Mouse (Mus musculus) 416B (cell line): ENCODE data around the gene Katnal1.
A peak's percentile ranks its signal among the peaks of the same experiment; 100 is the strongest.

Source experiments
- DNase-seq: peaks from one replicate; pipeline ENCODE4 v3.0.0; 2011; ENCODE audit warnings: low read depth

Gene Katnal1

DNA sequence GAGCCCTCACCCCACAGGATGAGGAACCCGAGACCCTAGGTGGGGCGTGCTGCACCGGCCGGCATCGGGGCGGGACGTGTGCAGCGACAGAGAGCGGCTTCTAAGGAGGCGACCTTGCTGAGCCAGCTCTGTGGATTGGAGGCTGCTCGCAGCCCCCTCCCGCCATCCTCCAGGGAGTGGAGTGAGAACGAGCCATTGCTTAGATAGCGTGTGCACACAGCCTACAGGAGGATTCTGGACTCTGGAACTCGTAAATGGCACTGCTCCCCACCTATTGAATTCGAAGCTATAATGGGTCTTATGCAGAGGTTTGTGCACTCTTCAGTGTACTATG, at the start of gene Katnal1:
TSS of gene Katnal1 (minus strand) at position 205 of the 334 bp plus-strand sequence.
- no peak for DNase-seq

DNA sequence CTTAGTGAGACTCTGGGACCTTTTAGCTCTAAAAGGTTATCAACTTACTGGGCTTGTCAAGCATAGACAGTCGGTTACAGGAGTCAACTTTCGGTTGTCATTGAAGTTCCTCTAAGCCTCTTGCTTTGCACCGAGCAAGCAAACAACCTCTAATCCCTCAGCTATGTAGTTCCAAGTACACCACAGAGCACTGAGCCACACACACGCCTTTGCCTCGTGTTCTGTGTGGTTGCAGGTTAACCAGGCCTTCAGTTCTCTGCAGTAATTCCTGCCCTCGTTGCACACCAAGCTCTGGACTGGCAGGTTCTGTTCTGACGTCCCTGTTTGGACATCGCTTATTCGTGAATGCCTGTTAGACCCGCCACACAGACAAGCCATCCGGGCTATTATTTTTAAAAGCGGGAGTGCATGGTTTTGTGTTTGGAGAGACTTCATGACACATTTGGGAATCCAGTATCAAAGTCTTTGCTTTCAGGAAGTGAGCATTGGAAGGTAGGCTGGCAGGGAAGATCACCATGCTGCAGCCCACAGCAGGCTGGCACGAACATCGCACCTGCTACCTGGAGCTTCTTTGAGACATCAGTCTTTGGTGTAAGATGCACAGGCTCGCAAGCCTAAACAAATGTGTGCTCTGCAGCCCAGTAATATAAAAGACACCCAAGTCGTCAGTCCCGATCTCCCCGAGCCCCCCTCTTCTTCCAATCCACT, 49.5 kb upstream of the Katnal1 start:
- no peak for DNase-seq

DNA sequence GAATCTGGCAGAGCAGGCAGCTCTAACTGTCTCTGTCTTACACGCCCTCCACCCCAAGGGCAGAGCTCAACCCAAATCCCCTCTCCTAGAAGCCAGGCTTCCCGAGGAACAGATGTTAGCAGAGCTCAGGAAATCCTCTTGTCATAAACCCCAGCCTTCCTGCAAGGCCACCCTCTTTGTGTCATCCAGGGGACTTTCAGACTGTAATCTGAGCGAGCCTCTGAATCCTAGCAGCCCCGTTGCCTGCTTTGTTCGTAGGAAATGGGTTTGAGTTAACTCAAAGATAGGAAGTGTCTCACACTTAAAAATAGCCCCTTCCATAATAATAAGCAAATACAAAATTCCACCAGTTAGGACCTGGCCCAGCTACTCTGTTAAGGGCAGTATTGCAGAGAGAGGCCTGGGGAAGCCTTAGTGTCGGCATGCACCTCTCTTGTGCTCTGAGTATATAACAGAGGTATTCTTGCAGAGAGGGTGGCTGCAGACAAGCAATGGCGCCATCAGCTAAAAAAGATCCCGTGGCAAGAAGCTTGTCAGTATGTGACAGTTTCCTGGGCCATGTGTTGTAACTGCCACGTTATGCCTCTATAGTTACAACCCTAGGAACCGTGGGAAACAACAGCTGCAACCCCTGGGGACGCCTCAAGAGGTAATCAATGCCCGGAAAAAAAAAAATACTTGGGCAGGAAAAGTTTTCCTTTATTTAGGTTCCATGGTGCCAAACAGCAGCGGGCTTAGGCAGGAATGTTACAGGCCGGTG, 48.8 kb upstream of the Katnal1 start:
- peak; percentile 87 for DNase-seq

DNA sequence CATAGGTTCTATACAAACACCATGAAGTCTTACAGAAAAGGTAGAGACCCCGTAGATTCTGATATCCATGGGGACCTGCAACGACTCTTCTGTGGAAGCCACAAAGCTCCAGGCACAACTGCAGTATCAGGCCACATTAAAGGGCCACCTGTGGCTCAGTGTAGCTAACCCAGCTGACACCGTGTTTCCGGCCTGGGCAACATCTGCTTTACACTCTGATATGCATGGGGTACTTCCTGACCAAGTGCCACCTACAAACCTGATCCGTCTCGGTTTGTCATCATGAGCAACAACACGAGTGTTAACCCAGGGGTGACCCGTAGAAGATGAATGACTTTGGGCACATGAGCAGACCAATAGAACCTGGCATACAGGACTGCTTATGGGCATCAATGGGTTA, 47.8 kb upstream of the Katnal1 start:
- no peak for DNase-seq

DNA sequence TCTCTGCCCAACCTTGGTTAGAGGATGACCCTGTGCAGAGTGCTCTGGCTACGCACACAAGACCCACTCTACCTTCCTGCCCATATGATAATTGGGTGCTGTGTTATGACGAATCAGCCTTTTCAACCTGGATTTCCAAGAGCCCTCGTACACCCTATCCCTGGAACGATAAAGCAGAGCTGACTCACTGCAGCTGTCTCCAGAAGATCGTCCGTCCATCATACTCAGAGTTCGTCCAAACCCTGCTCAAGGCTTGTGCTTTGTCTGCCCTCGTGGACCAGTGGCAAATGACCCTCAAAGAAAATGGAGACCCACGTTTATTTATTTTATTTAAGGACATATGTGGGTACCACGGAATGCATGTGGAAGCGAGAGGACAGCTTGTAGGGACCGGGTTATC, 45.9 kb upstream of the Katnal1 start:
- no peak for DNase-seq

DNA sequence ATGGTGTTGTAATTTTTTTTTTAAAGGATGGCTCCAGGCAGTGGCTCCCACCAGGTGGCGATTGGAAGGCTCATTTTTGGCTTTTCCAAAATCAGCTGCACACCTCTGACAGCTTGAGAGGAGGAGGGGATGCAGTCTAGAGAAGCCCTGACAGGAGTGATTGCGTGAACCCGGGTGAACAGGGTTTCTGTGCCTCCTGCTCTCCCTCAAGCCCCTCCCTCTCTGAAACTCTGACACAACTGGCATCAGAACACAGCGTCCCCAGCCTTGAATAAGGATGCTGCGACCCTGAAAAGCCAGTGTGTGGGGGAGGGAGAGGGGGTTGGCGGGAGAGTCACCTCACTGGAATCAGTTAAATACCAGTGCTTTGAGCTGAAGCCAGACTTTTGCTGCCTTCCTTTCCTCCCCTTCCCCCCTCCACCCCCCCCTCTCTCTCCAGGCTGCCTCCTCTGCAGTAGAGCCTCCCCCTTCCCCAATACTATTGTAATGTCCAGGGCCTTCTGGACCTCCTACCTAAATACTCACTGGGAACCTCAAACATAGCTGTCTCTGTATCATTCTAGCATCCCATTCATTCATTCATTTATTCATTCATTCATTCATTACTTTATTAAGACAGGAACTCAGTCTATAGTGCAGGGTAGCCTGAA, 44.0 kb upstream of the Katnal1 start:
- DNase-seq: no peak

DNA sequence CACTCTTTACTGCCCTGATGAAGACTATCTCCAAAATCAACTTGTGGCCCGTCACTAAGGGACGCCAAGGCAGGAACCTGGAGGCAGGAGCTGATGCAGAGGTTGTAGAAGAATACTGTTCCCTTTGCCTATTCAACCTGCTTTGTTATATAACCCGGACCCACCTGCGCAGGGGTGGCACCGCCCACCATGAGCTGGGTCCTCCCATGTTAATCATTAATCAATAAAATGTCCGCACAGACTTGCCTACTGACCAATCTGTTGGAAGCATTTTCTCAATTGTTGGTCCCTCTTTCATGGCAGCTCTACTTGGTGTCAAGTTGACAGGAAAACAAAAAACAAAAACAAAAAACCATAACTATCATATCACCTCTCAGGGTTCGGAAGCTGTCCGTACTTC, 43.0 kb upstream of the Katnal1 start:
- DNase-seq: no peak

DNA sequence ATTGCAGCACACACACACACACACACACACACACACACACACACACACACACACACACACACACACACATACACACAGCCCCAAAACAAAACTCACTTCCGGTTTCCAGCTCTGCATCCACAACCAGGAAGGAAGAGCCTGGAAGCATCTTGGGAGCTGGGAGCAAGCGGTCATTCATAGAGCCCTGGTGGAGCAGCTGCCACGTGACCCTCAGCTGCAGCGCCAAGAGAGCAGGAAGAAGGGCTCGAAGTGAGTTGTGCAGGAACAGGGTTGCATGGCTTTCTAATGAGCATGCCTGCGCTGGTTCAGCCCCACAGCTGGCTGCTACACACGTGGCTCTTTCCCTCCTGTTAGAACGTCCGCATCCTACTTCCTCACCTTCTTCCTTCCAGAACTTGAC, 40.5 kb upstream of the Katnal1 start:
- DNase-seq: no peak

DNA sequence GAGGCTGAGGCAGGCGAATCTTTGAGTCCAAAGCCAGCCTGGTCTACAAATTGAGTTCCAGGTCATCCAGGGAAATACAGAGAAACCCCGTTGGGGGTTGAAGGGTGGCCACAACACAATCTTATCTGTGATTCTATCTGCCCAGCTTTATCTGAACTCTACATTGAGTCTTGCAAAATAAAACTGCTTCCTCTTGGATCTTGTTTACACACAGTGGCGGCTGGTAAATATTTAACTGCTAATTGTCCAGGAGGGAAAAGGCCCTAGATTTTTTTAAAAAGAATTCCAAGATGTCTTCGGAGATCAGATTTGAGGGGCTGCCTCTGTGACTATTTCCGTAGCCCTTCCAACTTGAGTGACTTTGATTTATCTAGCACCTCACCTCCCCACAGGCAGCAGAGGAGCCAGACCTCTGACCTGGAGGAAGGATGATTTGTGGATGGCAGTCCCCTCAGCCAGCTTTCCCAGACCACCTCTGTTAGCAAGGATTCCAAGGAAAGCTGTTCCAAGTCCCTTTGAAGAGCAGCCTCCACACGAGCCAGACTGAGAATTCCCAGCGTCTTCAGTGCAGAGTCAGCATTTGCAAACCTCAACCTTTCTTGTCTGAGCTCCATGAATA, 39.9 kb upstream of the Katnal1 start:
- DNase-seq: no peak

DNA sequence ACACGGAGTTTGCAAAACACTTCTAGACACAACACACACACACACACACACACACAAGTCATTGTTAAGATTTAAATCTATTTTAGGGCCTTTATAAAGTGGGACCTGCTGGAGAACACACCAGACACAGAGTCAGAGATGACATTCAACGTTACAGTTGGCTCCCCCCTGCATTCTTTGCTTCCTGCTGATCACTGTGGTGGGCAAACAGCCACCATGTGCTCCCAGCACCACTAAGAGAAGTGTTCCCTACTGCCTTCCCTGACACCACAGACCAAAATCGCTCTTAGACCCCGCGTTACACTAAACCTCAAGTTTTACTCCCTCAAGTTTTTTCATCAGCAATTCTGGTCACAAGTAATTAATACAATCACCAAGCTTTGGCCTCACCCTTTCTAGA, 39.1 kb upstream of the Katnal1 start:
- DNase-seq: no peak

DNA sequence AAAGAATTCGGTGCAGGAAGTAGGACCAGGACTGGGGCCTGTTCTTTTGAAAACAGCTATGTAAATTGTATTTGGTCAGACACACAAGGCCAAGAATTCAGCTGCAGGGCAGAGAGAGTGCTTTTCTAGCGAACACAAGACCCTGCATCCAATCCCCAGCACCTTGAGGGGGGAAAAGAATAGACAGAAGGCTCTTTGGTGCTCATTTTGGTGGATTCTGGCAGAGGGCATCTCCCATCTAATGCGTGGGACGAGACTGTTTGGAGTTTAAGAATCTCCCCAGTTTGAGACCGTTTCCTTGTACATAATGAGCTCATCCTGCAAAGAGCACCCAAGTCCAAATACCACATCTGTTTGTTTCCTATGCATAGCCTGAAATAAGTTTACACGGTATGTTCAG, 37.3 kb upstream of the Katnal1 start:
- DNase-seq: no peak

DNA sequence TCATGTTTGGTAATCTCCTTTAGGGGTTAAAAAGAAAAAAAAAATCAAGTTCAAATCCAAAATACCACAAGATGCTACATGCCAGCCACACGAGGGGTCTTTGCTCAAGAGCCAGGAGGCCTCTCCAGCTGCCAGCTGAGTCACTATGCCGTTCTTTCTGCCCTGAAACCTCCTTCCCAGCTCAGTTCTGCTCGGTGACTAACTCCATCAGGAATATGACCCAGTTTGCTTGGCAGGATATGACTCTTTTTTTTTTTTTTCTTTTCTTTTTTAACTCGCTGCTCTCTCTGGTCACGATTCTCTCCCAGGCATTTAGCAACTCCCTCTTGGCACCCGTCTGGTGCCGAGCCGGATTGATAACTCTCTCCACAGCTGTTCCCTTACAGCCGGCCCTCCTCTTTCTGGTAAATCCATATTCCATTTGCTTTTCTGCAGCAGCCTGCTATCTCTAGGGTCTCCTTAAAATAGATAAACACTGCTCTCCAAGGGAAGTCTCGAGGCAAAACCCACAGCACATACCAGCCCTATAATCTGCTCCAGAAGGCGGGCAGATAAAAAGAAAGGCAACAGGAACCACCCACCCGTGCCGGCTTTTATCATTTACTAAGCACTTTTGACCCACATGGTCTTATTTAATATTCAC, 36.7 kb upstream of the Katnal1 start:
- peak; percentile 48 for DNase-seq

DNA sequence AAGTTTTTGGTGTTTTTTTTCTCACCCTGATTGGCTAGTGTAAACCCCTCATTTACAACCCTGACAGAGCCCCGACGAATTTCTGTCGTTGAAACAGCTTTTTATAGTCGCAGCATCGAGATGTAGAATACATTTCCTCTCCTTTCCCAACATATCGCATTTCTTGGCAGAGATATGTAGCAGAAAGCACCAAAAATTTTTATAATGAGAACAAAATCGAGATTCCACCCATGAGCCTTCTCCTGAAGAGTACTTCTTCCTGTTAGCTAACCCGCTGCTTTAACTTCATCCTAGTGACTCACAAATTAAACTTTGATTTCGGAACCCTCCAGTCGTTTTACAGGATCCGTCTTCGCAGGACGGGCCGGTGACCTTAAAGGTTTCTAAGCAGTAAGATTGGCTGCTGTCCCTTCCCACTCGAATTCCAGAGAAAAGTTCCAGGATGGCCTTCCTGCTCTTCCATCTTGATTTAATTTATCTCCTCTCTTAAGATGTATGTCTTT, 36.0 kb upstream of the Katnal1 start:
- DNase-seq: no peak

DNA sequence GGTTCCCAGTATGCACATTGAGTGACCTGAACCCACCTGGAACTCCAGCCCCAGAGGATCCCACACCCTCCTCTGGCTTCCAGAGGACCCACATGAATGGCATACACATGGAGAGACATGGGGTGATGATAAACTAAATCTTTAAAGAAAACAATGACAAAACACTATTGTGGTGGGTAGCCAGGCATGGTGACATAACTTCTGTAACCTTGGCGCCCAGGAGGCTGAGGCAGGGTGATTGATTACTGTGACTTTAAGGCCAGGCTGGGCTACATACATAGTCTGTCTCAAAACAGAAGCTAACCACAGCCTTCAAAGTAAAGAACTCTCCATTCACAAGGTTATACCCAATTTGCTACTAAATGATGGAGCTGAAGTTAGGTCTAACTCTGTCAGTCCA, 35.1 kb upstream of the Katnal1 start:
- no peak for DNase-seq

DNA sequence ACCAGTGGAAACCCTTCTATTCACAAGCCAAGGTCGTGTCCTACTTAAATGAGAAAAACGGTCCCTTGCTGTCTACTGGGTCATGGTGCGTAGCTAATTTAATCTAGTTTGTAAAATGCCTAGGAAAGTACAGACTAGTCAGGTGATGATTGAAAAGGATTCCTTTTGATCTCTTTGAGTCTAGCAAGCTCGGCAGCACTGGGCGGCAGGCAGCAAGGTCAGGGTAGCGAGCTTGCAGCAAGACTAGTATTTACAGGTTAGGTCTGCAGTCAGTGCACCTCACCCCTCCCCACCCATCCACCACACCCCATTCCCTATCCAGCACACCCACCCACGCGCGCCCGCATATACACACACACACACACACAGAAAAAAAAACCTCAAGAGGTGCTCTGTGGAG, 31.1 kb upstream of the Katnal1 start:
- DNase-seq: no peak

DNA sequence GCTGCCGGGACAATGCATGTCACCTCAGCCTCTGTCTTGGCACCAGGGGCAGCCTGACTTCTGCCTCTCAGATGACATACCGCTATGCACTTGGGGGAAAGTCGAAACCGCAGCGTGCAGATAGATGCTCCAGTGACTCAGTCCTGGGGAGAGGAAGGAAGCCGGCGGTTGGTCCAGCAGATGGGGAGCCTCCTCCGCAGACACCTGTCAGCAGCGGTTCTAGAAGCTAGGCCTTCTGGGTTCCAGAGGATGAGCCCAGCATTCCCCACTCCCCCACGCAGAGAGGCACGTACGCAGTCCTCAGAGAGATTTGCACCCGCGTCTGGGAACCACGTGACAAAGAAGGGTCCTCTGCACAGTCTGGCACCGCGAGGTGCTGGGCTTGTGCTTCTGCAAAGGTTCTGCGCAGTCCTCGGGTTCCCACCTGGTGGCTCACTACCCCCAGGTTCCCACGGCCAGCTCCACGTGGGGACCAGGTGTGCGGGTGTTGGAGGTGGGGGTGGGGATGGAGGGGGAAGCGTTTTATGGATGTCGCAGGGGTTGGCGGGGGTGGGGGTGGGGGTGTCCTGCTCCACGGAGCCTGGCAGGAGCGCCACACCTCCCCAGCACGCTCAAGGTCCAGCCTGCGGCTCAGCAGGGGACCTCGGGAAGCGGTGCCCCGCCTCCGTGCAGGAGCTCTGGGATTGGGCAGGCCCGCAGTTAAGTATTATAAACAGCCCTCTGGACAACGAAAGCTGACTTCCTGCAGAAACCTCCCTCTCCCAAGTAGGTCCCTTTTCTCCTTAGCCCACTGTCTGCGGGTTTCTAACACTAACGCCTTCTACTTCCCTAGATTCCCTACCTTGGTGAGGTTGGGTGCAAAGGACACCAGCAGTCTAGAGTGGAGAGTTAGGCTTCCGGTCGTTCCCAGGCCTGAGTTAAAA, 30.2 kb upstream of the Katnal1 start:
- DNase-seq: peak; percentile 96

DNA sequence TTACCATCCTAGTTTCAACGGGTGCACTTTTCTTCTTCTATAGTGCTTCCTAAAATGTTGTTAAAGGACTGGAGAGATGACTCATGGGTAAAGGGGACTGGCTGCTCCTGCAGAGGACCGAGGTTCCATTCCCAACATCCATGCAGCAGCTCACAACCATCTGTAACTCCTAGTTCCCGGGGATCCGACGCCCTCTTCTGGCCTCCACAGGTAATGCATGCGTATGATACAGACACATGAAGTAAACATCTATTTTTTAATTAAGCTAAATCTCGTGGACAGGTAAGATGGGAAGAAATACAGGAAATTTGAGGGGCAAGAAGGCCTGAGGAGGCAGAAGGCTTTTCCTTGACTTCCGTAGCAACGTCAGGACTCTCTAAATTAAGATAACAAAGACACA, 29.2 kb upstream of the Katnal1 start:
- peak; percentile 39 for DNase-seq

DNA sequence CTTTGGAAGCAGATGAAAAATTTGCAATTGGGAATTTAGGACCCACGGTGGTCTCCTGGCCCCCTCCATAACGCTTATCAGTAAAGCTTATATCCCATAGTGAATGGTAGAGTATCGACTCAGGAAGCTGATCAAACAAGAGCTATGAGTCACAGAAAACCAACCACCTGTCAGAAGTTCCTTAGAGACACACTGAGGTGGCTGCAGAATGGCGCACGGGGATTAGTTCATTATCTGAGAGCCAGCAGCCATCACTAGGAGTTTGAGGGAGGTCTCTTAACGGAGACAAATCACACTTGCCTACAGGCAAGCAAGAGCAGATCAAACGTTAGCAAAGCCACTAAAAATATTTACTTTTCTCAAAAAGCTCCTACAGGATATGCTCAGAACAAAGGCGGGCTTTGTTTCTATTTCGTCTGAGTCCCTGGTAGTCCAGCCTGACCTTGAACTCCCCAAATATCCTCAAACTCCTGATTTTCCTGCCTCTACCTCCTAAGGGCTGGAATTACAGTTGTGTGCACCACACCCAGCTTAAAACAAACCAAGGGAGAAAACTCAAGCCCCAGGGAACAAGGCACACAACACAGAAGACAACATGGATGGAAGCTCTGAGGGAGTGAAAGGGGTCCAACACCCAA, 27.9 kb upstream of the Katnal1 start:
- no peak for DNase-seq

DNA sequence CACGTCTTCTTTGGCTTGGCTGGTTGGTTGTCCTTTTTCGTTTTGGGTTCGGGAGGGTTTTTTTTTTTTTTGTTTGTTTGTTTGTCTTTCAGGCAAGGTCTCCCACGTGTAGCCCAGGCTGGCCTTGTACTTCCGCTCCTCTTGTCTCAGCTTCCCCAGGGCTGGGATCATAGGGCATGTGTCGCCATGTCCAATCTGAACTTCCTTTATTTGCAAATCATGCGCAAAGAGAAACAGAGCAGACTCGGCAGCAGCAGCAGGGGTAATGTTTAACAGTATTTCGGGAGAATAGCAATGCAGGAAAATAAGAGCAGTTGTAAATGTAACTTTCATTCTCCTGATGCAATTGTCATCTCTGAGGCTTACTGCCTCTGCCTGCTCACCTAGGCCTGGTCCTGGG, 27.0 kb upstream of the Katnal1 start:
- no peak for DNase-seq

DNA sequence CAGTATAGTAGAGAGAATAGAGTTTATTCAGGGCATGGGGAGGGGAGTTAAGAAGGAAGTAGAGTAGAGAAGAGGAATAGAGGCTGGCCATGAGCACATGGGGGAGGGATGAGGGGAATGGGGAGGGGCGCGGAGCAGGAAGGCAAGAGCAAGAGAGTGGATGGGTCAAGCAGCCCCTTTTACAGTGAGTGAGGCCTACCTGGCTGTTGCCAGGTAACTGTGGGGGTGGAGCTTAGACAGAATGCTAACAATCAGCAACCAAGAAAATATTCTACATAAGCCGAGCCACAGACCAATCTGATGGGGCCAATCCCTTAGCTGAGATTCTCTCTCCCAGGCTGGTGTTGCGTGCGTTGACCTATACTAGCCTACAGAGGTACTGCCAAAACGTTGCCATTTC, 26.5 kb upstream of the Katnal1 start:
- no peak for DNase-seq
